Mouse (Mus musculus) cerebellum, adult 11-12 months (tissue): ENCODE measurements around the gene Olfr918.

Experiments
- DNase-seq: peaks from one replicate; pipeline ENCODE4 v3.0.0; 2022

The Olfr918 gene

GRCm38 (mm10) chr9:38674501-38674900 is at the start of gene Olfr918:
Gene Olfr918 (minus strand): TSS chr9:38674601.
- no peak for DNase-seq

GRCm38 (mm10) chr9:38724044-38724443 is 49.6 kb upstream of the Olfr918 start:
- no peak for DNase-seq

- no peak for DNase-seq
These were observed 44.6 kb upstream of the Olfr918 start for GRCm38 (mm10) chr9:38718927-38719441.

DNA sequence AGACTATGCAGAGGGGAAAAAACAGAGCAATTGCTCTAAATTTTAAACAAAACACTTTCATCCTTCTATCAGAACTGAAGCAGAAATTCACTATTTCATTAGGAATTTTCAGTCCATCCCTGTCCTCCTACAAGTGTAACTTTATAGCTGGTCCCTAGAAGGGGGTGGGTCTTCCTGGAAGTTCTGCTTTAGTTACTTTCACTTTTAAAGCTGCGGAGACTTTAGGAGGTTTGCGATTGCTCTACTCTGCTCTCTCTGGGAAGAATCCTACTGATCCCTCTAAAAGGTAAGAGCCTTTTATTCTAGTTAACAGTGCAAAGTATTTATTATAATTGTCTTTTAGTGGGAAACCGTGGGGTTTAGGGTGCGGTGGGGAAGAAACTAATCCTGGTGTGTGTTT is 43.7 kb upstream of the Olfr918 start, which contains the start of gene Vwa5a:
Vwa5a (plus strand) TSS at position 167 of the 400 bp plus-strand sequence.
- DNase-seq = no peak

DNA sequence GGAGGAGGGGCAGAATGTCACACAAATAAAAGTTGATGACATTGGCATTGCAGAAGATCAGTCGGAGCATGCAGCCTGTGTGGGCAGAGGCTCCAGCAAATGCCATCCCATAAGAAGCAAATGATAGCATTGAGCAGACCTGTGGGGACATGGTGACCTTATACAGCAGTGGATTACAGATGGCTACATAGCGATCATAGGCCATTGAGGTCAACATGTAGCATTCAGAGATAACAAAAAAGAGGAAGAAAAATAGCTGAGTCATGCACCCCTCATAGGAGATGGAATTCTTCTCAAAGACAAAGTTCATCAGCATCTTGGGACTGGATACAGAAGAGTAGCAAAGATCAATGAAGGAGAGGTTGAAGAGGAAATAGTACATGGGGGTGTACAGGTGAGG is 1.5 kb downstream of the Olfr918 start:
- DNase-seq = no peak

DNA sequence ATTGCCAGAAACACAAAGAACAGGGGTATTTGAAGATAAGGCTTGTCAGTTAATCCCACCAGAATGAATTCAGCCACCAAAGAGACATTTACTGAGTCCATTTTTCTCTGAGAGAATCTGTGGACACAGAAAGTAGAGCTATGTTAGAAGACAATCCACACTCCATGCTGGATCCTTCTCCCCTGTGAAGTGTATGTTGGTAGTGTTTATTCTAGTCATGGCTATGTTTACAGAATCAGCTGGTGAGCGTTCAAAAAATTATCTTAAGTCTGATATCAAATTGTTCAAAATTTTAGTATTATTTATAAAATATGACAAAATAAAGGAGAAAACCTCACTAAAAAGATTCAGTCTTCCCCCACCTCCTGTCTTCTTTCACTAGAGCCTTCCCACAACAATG is 8.7 kb downstream of the Olfr918 start, which contains the start of gene Olfr917:
Olfr917 (minus strand) TSS at position 101 of the 400 bp plus-strand sequence.
- DNase-seq = no peak

DNA sequence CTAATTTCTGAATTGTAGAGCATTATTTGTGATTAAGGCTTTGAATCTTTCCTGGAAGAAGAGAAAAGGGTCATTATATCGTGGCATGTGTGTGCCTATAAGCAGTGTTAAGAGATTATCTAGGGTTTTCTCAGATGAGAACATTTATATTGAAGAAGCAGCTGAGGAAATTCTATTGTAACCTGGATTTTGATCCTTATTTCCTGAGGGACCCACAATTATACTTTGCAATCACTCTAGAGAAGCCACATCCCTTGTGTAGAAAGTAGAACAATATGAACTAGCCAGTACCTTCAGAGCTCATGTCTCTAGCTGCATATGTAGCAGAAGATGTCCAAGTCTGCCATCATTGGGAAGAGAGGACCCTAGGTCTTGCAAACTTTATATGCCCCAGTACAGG is 14.6 kb downstream of the Olfr918 start, which contains the start of gene Olfr916:
Olfr916 (minus strand) TSS at position 101 of the 400 bp plus-strand sequence.
- DNase-seq = no peak

GRCm38 (mm10) chr9:38632406-38632805 is 42.0 kb downstream of the Olfr918 start:
- DNase-seq = no peak
